Mouse (Mus musculus) ES-E14 (cell line): ENCODE measurements at regions not wholly inside any gene's neighbourhood (a gene's known extent, or its start where the extent isn't known, plus 50 kb on each side); places are given as distances from the start of the nearest gene placed in this dataset.

ENCODE experiments used
- DNase-seq: peaks from one replicate; pipeline ENCODE4 v3.0.0-alpha.2; 2013; ENCODE audit warnings: low read depth, low spot score
- H3K27ac ChIP-seq: 2 replicates; pipeline ENCODE4 v1.5.1; 2012; ENCODE audit warnings: low read depth, mild to moderate bottlenecking, low read length, moderate library complexity, mixed read lengths; ENCODE audit not compliant: poor library complexity, insufficient read depth, severe bottlenecking
- H3K36me3 ChIP-seq: 2 replicates; pipeline ENCODE4 v1.6.1; 2012; ENCODE audit warnings: mild to moderate bottlenecking, low read length, moderate library complexity, mixed read lengths; ENCODE audit not compliant: control insufficient read depth, poor library complexity, insufficient read depth, severe bottlenecking
- H3K4me1 ChIP-seq, 2 experiments: fragments of 150-350 bp in 1 of 2; sonication (generic) in 1 of 2; 2 replicates each; pipeline ENCODE4 v1.6.1; 2012; ENCODE audit warnings: low read length in 2 of 2, mild to moderate bottlenecking in 1 of 2, mixed read lengths in 1 of 2; ENCODE audit not compliant: control insufficient read depth in 2 of 2, insufficient read depth in 2 of 2, poor library complexity in 1 of 2
- H3K4me3 ChIP-seq, 2 experiments: fragments of 150-350 bp in 1 of 2; sonication (generic) in 1 of 2; 2 replicates each; pipeline ENCODE4 v1.5.1; 2012; ENCODE audit warnings: low read length in 2 of 2, low read depth in 1 of 2, mild to moderate bottlenecking in 1 of 2, mixed read lengths in 1 of 2; ENCODE audit not compliant: insufficient read depth in 1 of 2, poor library complexity in 1 of 2, severe bottlenecking in 1 of 2
- H3K9ac ChIP-seq: 2 replicates; pipeline ENCODE4 v1.6.1; 2012; ENCODE audit warnings: low read depth, mild to moderate bottlenecking, low read length, mixed read lengths; ENCODE audit not compliant: poor library complexity, insufficient read depth, severe bottlenecking
- H3K9me3 ChIP-seq: fragments of 150-350 bp; sonication (generic); 2 replicates; pipeline ENCODE4 v1.6.1; 2012; ENCODE audit warnings: low read depth, mild to moderate bottlenecking, low read length; ENCODE audit not compliant: control insufficient read depth, insufficient read depth
- CHD2 ChIP-seq: IDR thresholded peaks from 2 replicates; pipeline ENCODE4 v1.6.1; 2014; ENCODE audit warnings: mild to moderate bottlenecking, low read depth, low read length, inconsistent platforms
- HCFC1 ChIP-seq: IDR thresholded peaks from 2 replicates; pipeline ENCODE4 v1.6.1; 2012; ENCODE audit warnings: low read length, inconsistent platforms, borderline replicate concordance; ENCODE audit not compliant: insufficient read depth
- MAFK ChIP-seq: IDR thresholded peaks from 2 replicates; pipeline ENCODE4 v1.6.1; 2014; ENCODE audit warnings: mild to moderate bottlenecking, low read depth, low read length, inconsistent platforms; ENCODE audit not compliant: insufficient read depth
- ZC3H11A ChIP-seq: IDR thresholded peaks from 2 replicates; pipeline ENCODE4 v1.6.1; 2012; ENCODE audit warnings: low read depth, mild to moderate bottlenecking, inconsistent platforms, low read length, borderline replicate concordance
- ZNF384 ChIP-seq: IDR thresholded peaks from 2 replicates; pipeline ENCODE4 v1.6.1; 2012; ENCODE audit warnings: low read depth, low read length, inconsistent platforms
- in situ Hi-C, 2 experiments: fragments of 600-800 bp; cut with MboI; formaldehyde crosslinking; loops; one replicate each; pipeline ENCODE4 v1.15.1; 2025; ENCODE audit warnings: low sequenced_read_pairs in 2 of 2, inconsistent platforms in 1 of 2; ENCODE audit not compliant: unreplicated experiment in 2 of 2

- H3K36me3 ChIP-seq: no peaks in the 10 kb centered on the region
- in situ Hi-C loops: no loop called here
- no peak overlapping the region for H3K27ac ChIP-seq
- peak overlapping the region in 1 of 2 experiments; percentile 65; a peak in 2 of 4 replicates for H3K4me3 ChIP-seq
- TF ChIP-seq ZC3H11A (no peak), CHD2 (no peak), HCFC1 (no peak)
- peak; percentile 53 for DNase-seq
- no peaks in the 10 kb centered on the region for H3K9me3 ChIP-seq
- no peak overlapping the region for H3K9ac ChIP-seq
- no peaks in the 10 kb centered on the region; a peak in 2 of 4 replicates for H3K4me1 ChIP-seq
These were observed 94.1 kb upstream of the Sox5 start for GRCm38 (mm10) chr6:144875862-144876261.

- no peak for DNase-seq
- no peaks in the 10 kb centered on the region for H3K36me3 ChIP-seq
- no peaks in the 10 kb centered on the region for H3K9me3 ChIP-seq
- in situ Hi-C loops: no loop called here
- no peak overlapping the region for H3K9ac ChIP-seq
- TF ChIP-seq ZNF384: no peak
- TF ChIP-seq CHD2: no peak
- no peak overlapping the region for H3K4me3 ChIP-seq
- no peak overlapping the region for H3K27ac ChIP-seq
- H3K4me1 ChIP-seq: no peaks in the 10 kb centered on the region; a peak in 2 of 4 replicates
These were observed 92.5 kb upstream of the Sox5 start for GRCm38 (mm10) chr6:144874251-144874650.

GRCm38 (mm10) chr6:144870949-144871348 lies 89.2 kb upstream of the Sox5 start:
- Histone ChIP-seq H3K27ac (no peak overlapping the region), H3K9ac (no peak overlapping the region), H3K4me1 (no peaks in the 10 kb centered on the region; a peak in 2 of 4 replicates), H3K9me3 (no peaks in the 10 kb centered on the region), H3K36me3 (no peaks in the 10 kb centered on the region), H3K4me3 (no peak overlapping the region)
- in situ Hi-C loops: no loop called here
- no peak for TF ChIP-seq ZC3H11A
- no peak for TF ChIP-seq CHD2
- TF ChIP-seq HCFC1: no peak
- no peak for TF ChIP-seq MAFK
- TF ChIP-seq ZNF384: no peak
- DNase-seq: no peak

- in situ Hi-C loops: no loop called here
- H3K9ac ChIP-seq: no peak overlapping the region
- H3K4me3 ChIP-seq: no peak overlapping the region
- no peaks in the 10 kb centered on the region for H3K9me3 ChIP-seq
- no peak for DNase-seq
- TF ChIP-seq CHD2 (no peak), ZC3H11A (no peak), MAFK (no peak), HCFC1 (no peak), ZNF384 (no peak)
- H3K4me1 ChIP-seq: no peaks in the 10 kb centered on the region
- H3K36me3 ChIP-seq: no peaks in the 10 kb centered on the region
- H3K27ac ChIP-seq: no peak overlapping the region
These were observed 85.6 kb upstream of the Sox5 start for GRCm38 (mm10) chr6:144867333-144867732.

GRCm38 (mm10) chr6:144864026-144864425 lies 82.2 kb upstream of the Sox5 start:
- Histone ChIP-seq H3K4me3 (no peak overlapping the region), H3K27ac (no peak overlapping the region), H3K9ac (no peak overlapping the region), H3K9me3 (no peaks in the 10 kb centered on the region), H3K36me3 (no peaks in the 10 kb centered on the region), H3K4me1 (no peaks in the 10 kb centered on the region)
- no peak for DNase-seq
- in situ Hi-C loops: no loop called here
- TF ChIP-seq MAFK (no peak), HCFC1 (no peak), ZNF384 (no peak), CHD2 (no peak), ZC3H11A (no peak)
